Mouse (Mus musculus) hindbrain, embryonic 10.5 days (tissue): ENCODE measurements around the gene Erc2. TPM values are rescaled to one million over a fixed set of nuclear protein-coding genes. Genes with fewer than 3 reads are reported as not detected.

ENCODE experiments used
- DNase-seq: peaks from one replicate; pipeline ENCODE4 v3.0.0-alpha.2; 2017; ENCODE audit warnings: low spot score
- H3K27ac ChIP-seq: fragments of 300-500 bp; sonication (generic); 2 replicates; pipeline ENCODE4 v1.5.1; 2016; ENCODE audit warnings: mild to moderate bottlenecking, moderate library complexity
- H3K27me3 ChIP-seq: fragments of 300-500 bp; sonication (generic); 2 replicates; pipeline ENCODE4 v1.6.1; 2016; ENCODE audit warnings: mild to moderate bottlenecking; ENCODE audit not compliant: poor library complexity, insufficient read depth, severe bottlenecking
- H3K36me3 ChIP-seq: fragments of 300-500 bp; sonication (generic); 2 replicates; pipeline ENCODE4 v1.6.1; 2016; ENCODE audit warnings: mild to moderate bottlenecking, moderate library complexity
- H3K4me1 ChIP-seq: fragments of 300-500 bp; sonication (generic); replicated peaks from 2 replicates; pipeline ENCODE4 v1.6.1; 2016; ENCODE audit warnings: mild to moderate bottlenecking
- H3K4me3 ChIP-seq: fragments of 300-500 bp; sonication (generic); 2 replicates; pipeline ENCODE4 v1.5.1; 2016; ENCODE audit warnings: mild to moderate bottlenecking, moderate library complexity
- H3K9me3 ChIP-seq: fragments of 300-500 bp; sonication (generic); 2 replicates; pipeline ENCODE4 v1.6.1; 2016; ENCODE audit warnings: mild to moderate bottlenecking, moderate library complexity
- WGBS: fragments of 180-500 bp; shearing (Covaris S2); methylation state at CpG from one replicate; pipeline ENCODE4 v1.1.7; 2016; 5-methylcytosine and 5-hydroxymethylcytosine counted together
- polyA plus RNA-seq: library from polyadenylated mRNA; unstranded; fragments of >200 nt; fragmentation: Nextera tagmentation; extraction: Ambion mirVana; gene quantifications from 2 replicates; pipeline ENCODE4 v1.2.1, GENCODE M21; 2016

Gene Erc2
- polyA plus RNA-seq, 1 experiment from 2014 or later, result 15.3 TPM

- Histone ChIP-seq H3K9me3 (no peaks in the 10 kb centered on the region), H3K27me3 (no peaks in the 10 kb centered on the region), H3K4me1 (no peaks in the 10 kb centered on the region), H3K27ac (no peak overlapping the region), H3K4me3 (no peak overlapping the region), H3K36me3 (no peaks in the 10 kb centered on the region)
- 81% methylated on average over 4 of the region's 4 CpGs for WGBS
- DNase-seq, result no peak
Observed at GRCm38 (mm10) chr14:28295145-28295544, 672.9 kb downstream of the Erc2 start.

GRCm38 (mm10) chr14:28300095-28300494 is 677.9 kb downstream of the Erc2 start:
- Histone ChIP-seq H3K36me3 (no peaks in the 10 kb centered on the region), H3K9me3 (no peaks in the 10 kb centered on the region), H3K4me3 (no peak overlapping the region), H3K27me3 (no peaks in the 10 kb centered on the region), H3K4me1 (no peaks in the 10 kb centered on the region), H3K27ac (no peak overlapping the region)
- DNase-seq, result no peak
- 82% methylated on average over 6 of the region's 6 CpGs for WGBS

- no peaks in the 10 kb centered on the region for H3K4me1 ChIP-seq
- WGBS, result 55% methylated on average over 5 of the region's 5 CpGs
- H3K27ac ChIP-seq, result no peak overlapping the region
- no peak overlapping the region for H3K4me3 ChIP-seq
- no peaks in the 10 kb centered on the region for H3K36me3 ChIP-seq
- H3K27me3 ChIP-seq, result no peaks in the 10 kb centered on the region
- no peaks in the 10 kb centered on the region for H3K9me3 ChIP-seq
- no peak for DNase-seq
Observed at GRCm38 (mm10) chr14:28301251-28301650, 679.0 kb downstream of the Erc2 start.

GRCm38 (mm10) chr14:28304131-28304530 is 681.9 kb downstream of the Erc2 start:
- no peak overlapping the region for H3K27ac ChIP-seq
- 85% methylated on average over 5 of the region's 5 CpGs for WGBS

GRCm38 (mm10) chr14:28308661-28309060 is 686.4 kb downstream of the Erc2 start:
- Histone ChIP-seq H3K4me1 (peaks cover 7% of the 10 kb centered on the region; the same call in 1 of the 2 replicates), H3K36me3 (no peaks in the 10 kb centered on the region), H3K27ac (no peak overlapping the region), H3K9me3 (no peaks in the 10 kb centered on the region), H3K4me3 (no peak overlapping the region), H3K27me3 (peaks cover 7% of the 10 kb centered on the region; the same call in 1 of the 2 replicates)
- WGBS, result 92% methylated on average over 1 of the region's 1 CpGs
- DNase-seq, result no peak

More at GRCm38 (mm10) chr14:28304131-28304530, 681.9 kb downstream of the Erc2 start:
- Histone ChIP-seq H3K9me3 (no peaks in the 10 kb centered on the region), H3K27me3 (no peaks in the 10 kb centered on the region), H3K4me3 (no peak overlapping the region), H3K4me1 (no peaks in the 10 kb centered on the region), H3K36me3 (no peaks in the 10 kb centered on the region)
- no peak for DNase-seq

GRCm38 (mm10) chr14:28316851-28317250 is 694.6 kb downstream of the Erc2 start:
- no peak for DNase-seq
- no peak overlapping the region for H3K4me3 ChIP-seq
- 69% methylated on average over 7 of the region's 7 CpGs for WGBS
- peaks cover 7% of the 10 kb centered on the region; the same call in 1 of the 2 replicates for H3K27me3 ChIP-seq
- peaks cover 5% of the 10 kb centered on the region; the same call in 1 of the 2 replicates for H3K4me1 ChIP-seq
- no peaks in the 10 kb centered on the region for H3K36me3 ChIP-seq
- H3K27ac ChIP-seq, result no peak overlapping the region
- H3K9me3 ChIP-seq, result no peaks in the 10 kb centered on the region

GRCm38 (mm10) chr14:28321916-28322534 is 699.8 kb downstream of the Erc2 start:
- Histone ChIP-seq H3K27me3 (no peaks in the 10 kb centered on the region), H3K27ac (no peak overlapping the region), H3K4me3 (no peak overlapping the region), H3K36me3 (no peaks in the 10 kb centered on the region), H3K9me3 (no peaks in the 10 kb centered on the region), H3K4me1 (peaks cover 9% of the 10 kb centered on the region; the same call in 1 of the 2 replicates)
- 94% methylated on average over 5 of the region's 5 CpGs for WGBS
- no peak for DNase-seq

- H3K27ac ChIP-seq, result no peak overlapping the region
- H3K36me3 ChIP-seq, result no peaks in the 10 kb centered on the region
- no peak overlapping the region for H3K4me3 ChIP-seq
- 80% methylated on average over 2 of the region's 2 CpGs for WGBS
- no peaks in the 10 kb centered on the region for H3K9me3 ChIP-seq
- DNase-seq, result no peak
- H3K4me1 ChIP-seq, result peaks cover 6% of the 10 kb centered on the region; the same call in 1 of the 2 replicates
- H3K27me3 ChIP-seq, result peaks cover 3% of the 10 kb centered on the region; the same call in 1 of the 2 replicates
Observed at GRCm38 (mm10) chr14:28323243-28323642, 701.0 kb downstream of the Erc2 start.

GRCm38 (mm10) chr14:28323727-28324126 is 701.5 kb downstream of the Erc2 start:
- Histone ChIP-seq H3K27ac (no peak overlapping the region), H3K27me3 (peaks cover 3% of the 10 kb centered on the region; the same call in 1 of the 2 replicates), H3K36me3 (no peaks in the 10 kb centered on the region), H3K4me3 (no peak overlapping the region), H3K9me3 (no peaks in the 10 kb centered on the region), H3K4me1 (peaks cover 6% of the 10 kb centered on the region; the same call in 1 of the 2 replicates)
- WGBS, result 84% methylated on average over 2 of the region's 2 CpGs
- no peak for DNase-seq

- no peaks in the 10 kb centered on the region for H3K9me3 ChIP-seq
- DNase-seq, result no peak
- H3K4me1 ChIP-seq, result peaks cover 6% of the 10 kb centered on the region; the same call in 1 of the 2 replicates
- peaks cover 3% of the 10 kb centered on the region; the same call in 1 of the 2 replicates for H3K27me3 ChIP-seq
- no peak overlapping the region for H3K4me3 ChIP-seq
- H3K27ac ChIP-seq, result no peak overlapping the region
- WGBS, result 88% methylated on average over 7 of the region's 7 CpGs
- no peaks in the 10 kb centered on the region for H3K36me3 ChIP-seq
Observed at GRCm38 (mm10) chr14:28326456-28326855, 704.2 kb downstream of the Erc2 start.

- 60% methylated on average over 8 of the region's 8 CpGs for WGBS
- no peak overlapping the region for H3K4me3 ChIP-seq
- no peaks in the 10 kb centered on the region for H3K9me3 ChIP-seq
- H3K27ac ChIP-seq, result no peak overlapping the region
- DNase-seq, result no peak
- H3K4me1 ChIP-seq, result peaks cover 15% of the 10 kb centered on the region
- peaks cover 3% of the 10 kb centered on the region; the same call in 1 of the 2 replicates for H3K27me3 ChIP-seq
- H3K36me3 ChIP-seq, result no peaks in the 10 kb centered on the region
Observed at GRCm38 (mm10) chr14:28328512-28328911, 706.3 kb downstream of the Erc2 start.

- H3K27me3 ChIP-seq, result peaks cover 3% of the 10 kb centered on the region; the same call in 1 of the 2 replicates
- H3K27ac ChIP-seq, result no peak overlapping the region
- no peaks in the 10 kb centered on the region for H3K36me3 ChIP-seq
- no peak for DNase-seq
- no peak overlapping the region for H3K4me3 ChIP-seq
- WGBS, result 90% methylated on average over 5 of the region's 5 CpGs
- peaks cover 21% of the 10 kb centered on the region for H3K4me1 ChIP-seq
- no peaks in the 10 kb centered on the region for H3K9me3 ChIP-seq
Observed at GRCm38 (mm10) chr14:28331108-28331507, 708.9 kb downstream of the Erc2 start.

GRCm38 (mm10) chr14:28332351-28332953 is 710.2 kb downstream of the Erc2 start:
- no peaks in the 10 kb centered on the region for H3K9me3 ChIP-seq
- 0 out of 2 replicates have a peak, but pooled peaks cover under 1% of the 10 kb centered on the region for H3K27me3 ChIP-seq
- no peak overlapping the region for H3K27ac ChIP-seq
- WGBS, result 54% methylated on average over 3 of the region's 3 CpGs
- no peak for DNase-seq
- H3K36me3 ChIP-seq, result no peaks in the 10 kb centered on the region
- peaks cover 19% of the 10 kb centered on the region for H3K4me1 ChIP-seq
- no peak overlapping the region for H3K4me3 ChIP-seq
